Mouse (Mus musculus): Measurements from ENCODE around the gene Prelid1. TPM values are rescaled to one million over a fixed set of nuclear protein-coding genes. Genes with fewer than 3 reads are reported as not detected.

The Prelid1 gene
- total RNA-seq, 4 experiments from 2014 or later: 133 to 152 (median 139) TPM

Other genes starting within 250 kb of the Prelid1 start
- 10 to 100 TPM; 22.3 to 28.3 (median 25.1) TPM for gene Uimc1, start 220.2 kb upstream of the Prelid1 start, total RNA-seq (2022)
- 10 to 100 TPM; 44.4 to 53.3 (median 51.5) TPM for gene Zfp346, start 215.2 kb upstream of the Prelid1 start, total RNA-seq (2022)
- gene Gm17617, start 187.0 kb upstream of the Prelid1 start, total RNA-seq (2022): not detected
- 1 to 10 TPM in 1 of 4 experiments, under 1 TPM in 3; 0.37 to 1.2 (median 0.59) TPM for gene Fgfr4, start 167.9 kb upstream of the Prelid1 start, total RNA-seq (2022)
- gene Nsd1, start 110.7 kb upstream of the Prelid1 start, total RNA-seq (2022): 100 to 1,000 TPM; 107 to 141 (median 129) TPM
- 10 to 100 TPM; 75.4 to 84.1 (median 80.8) TPM for gene Rab24, start 1.4 kb downstream of the Prelid1 start, total RNA-seq (2022)
- 1 to 10 TPM in 2 of 4 experiments, under 1 TPM in 2; 0.82 to 1.5 (median 1.0) TPM for gene Mxd3, start 9.3 kb downstream of the Prelid1 start, total RNA-seq (2022)
- 10 to 100 TPM; 56.6 to 72.8 (median 65.0) TPM for gene Lman2, start 42.3 kb downstream of the Prelid1 start, total RNA-seq (2022)
- gene Rgs14, start 49.2 kb downstream of the Prelid1 start, total RNA-seq (2022): 10 to 100 TPM; 86.8 to 97.9 (median 95.0) TPM
- not detected for gene Slc34a1, start 77.7 kb downstream of the Prelid1 start, total RNA-seq (2022)
- not detected for gene Pfn3, start 94.7 kb downstream of the Prelid1 start, total RNA-seq (2022)
- 1 to 10 TPM in 1 of 4 experiments, under 1 TPM in 2, not detected in 1; 0.43 to 1.5 (median 0.74) TPM for gene F12, start 106.3 kb downstream of the Prelid1 start, total RNA-seq (2022)
- gene Grk6, start 124.6 kb downstream of the Prelid1 start, total RNA-seq (2022): 10 to 100 TPM; 61.4 to 74.2 (median 67.5) TPM
- gene Prr7, start 143.8 kb downstream of the Prelid1 start, total RNA-seq (2022): 10 to 100 TPM; 57.5 to 73.5 (median 60.4) TPM
- gene Dbn1, start 167.6 kb downstream of the Prelid1 start, total RNA-seq (2022): 100 to 1,000 TPM; 295 to 399 (median 333) TPM
- gene Pdlim7, start 193.2 kb downstream of the Prelid1 start, total RNA-seq (2022): 10 to 100 TPM; 88.7 to 99.2 (median 95.5) TPM
- 10 to 100 TPM in 2 of 4 experiments, 1 to 10 TPM in 2; 6.4 to 20.4 (median 12.1) TPM for gene Dok3, start 208.8 kb downstream of the Prelid1 start, total RNA-seq (2022)
- gene Ddx41, start 216.2 kb downstream of the Prelid1 start, total RNA-seq (2022): 10 to 100 TPM; 54.4 to 64.1 (median 56.3) TPM

Measured in layer of hippocampus, adult 8-10 months (tissue).